Mouse (Mus musculus): ENCODE measurements around the gene Nucb1.

Nucb1 gene

DNA sequence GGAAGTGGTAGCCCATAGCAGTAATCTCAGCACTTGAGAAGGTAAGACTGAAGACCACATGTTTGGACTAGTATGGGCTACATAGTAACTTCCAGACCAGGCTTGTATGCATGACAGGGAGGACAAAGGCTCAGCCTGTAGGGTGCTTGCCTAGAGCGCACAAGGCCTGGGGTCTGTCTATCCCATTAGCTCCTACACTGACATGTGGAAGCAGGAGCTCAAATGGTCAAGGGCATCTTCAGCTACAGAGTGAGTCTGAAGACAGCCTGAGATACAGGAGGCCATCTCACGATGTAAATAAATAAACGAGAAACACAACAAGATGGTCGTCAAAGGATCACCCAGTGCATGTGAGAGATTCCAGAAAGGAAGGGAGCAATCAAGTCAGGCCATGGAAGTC, 47.9 kb downstream of the Nucb1 start:
- no peak for DNase-seq (ENCODE audit: low read depth, low spot score)

DNA sequence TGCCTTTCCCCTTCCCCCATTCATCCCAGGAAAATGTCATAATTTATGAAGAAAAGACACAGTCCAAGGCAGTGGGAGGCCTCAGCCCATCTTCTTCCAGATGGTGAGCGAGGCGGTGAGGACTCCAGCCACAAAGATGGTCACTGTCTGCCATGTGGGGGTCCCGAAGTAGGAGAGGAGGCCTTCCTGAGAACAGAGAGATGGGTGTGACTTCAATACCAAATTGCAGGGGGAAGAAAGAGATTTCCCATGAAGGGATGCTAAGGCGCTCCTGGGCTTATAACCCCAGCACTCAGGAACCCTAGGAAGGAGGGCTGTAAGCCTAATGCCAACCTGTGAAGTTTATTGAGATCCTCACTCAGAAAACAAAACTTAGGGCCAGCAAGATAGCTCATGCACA, 48.4 kb downstream of the Nucb1 start:
- no peak for DNase-seq (ENCODE audit: low read depth, low spot score)

DNA sequence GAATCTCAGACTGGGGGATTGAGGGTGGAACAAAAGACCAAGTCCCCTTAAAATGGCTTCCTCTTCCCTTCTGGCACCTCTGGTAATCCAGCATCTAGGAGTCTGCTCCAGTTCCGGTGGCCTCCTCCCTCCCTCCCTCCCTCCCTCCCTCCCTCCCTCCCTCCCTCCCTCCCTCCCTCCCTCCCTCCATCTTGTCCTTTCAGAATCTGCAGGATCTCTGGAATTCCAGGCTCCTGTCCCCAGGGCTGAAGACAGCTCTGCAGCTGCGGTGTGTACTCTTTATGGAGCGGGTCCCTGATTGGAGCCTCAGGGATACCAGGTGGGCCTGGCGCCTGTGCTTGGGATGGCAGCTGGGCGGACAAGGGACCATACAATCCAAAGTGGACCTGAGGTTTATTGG, 48.9 kb downstream of the Nucb1 start:
- DNase-seq (ENCODE audit: low read depth, low spot score), result no peak

DNA sequence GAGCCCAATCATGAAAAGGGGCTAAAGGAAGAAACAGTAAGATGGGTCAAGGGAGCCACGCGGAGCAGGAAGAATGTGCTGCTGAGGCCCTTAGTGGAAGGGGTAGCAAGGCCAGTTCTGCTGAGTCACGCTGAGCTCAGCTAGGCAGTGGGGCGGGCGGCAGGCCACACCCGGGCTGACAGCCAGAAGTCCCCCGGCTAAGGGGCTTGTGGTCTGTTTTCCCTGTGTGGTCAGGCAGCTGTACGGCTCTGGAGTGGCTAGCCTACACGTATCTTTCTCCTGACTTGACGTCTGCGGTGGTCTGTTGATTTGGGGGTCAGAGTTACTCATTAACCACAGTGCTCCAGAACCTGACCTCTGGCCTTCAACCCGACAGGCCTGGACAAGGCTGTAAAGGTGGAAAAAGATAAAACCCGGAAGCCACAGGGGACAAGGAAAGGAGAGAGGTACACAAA, 49.3 kb downstream of the Nucb1 start:
- DNase-seq (ENCODE audit: low read depth, low spot score), result no peak

DNA sequence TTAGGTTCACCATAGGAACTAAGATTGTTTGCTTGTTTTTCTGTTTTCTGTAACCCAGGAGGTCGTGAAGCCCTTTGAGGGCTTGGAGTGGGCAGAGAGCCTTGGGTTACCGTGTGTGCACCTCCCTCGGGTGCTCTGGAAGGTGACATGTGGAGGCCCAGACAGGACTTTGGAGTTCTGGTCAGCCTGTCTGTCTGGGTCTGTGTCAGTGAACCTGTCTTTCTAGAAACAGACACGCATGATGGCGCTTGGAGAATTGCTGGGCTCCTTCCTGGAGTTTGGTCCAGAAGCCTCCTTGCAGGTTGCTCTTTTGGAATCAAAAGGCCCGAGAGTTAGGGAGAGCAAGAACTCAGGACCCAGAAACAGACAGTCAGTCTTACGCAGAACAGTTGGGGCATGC, 49.8 kb downstream of the Nucb1 start:
- no peak for DNase-seq (ENCODE audit: low read depth, low spot score)

DNA sequence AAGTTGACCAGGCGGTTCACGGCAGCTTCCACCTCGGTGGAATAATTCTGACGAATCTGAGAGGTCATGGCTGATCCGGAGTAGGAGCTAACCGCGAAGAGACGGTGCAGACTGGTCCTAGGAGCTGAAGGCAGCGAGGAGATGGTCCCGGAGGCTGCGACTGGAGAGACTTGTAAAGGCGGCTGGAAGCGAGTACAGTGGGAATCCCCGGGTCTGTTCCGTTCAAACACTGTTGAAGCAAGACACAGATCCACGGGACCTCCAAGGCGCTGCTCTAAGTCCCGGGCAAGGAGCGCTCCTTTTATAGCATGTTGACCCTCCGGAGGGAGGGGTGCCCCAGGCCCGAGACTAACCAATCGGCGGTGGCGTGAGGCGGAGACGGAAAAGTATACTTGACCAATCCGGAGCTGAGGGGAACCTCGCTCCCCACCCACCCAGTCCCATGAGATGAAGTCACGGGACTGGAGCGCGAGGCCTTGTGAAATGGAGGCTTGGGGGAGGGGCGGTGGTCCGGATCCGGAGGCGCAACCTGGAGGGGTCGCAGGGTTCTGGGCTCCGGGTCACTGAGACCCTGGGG, 50.6 kb downstream of the Nucb1 start, which contains the start of gene Ftl1:
TSS of gene Ftl1 (minus strand) at position 321 of the 577 bp plus-strand sequence.
- peak; percentile 96 for DNase-seq (ENCODE audit: low read depth, low spot score)

DNA sequence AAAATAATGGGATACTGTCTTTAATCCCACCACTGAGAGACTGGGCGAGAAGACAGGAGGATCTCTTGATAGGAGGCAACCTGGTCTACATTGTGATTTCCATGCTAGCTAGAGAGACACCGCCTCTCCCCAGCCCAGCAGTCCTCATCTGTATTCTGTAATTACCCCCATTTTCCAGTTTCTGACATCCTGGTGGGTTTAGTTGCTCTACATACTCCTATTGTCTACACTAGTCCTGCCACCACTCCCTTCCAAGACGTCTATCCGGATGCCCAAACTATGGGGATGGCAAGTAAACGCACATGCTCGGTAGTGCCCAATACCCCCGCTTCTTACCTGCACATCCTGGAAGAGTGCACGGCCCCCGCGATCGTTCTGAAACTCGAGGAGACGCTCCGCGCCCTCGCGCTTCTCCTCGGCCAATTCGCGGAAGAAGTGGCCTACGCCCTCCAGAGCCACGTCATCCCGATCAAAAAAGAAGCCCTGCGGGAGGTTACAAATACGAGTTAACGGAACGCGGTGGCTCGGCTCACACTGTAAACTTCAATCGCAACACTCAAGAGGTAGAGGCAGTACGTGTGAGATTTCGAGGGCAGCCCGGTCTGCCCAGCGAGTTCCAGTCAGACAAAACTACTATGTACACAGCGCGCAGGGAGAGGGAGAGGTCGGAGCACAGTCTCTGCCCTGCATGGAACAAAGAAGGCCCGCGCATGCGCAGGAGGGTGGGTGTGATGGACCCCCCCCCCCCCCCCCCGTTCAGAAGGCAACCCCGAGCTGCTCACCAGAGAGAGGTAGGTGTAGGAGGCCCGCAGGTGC, 51.2 kb downstream of the Nucb1 start:
- DNase-seq (ENCODE audit: low read depth, low spot score), result no peak

DNA sequence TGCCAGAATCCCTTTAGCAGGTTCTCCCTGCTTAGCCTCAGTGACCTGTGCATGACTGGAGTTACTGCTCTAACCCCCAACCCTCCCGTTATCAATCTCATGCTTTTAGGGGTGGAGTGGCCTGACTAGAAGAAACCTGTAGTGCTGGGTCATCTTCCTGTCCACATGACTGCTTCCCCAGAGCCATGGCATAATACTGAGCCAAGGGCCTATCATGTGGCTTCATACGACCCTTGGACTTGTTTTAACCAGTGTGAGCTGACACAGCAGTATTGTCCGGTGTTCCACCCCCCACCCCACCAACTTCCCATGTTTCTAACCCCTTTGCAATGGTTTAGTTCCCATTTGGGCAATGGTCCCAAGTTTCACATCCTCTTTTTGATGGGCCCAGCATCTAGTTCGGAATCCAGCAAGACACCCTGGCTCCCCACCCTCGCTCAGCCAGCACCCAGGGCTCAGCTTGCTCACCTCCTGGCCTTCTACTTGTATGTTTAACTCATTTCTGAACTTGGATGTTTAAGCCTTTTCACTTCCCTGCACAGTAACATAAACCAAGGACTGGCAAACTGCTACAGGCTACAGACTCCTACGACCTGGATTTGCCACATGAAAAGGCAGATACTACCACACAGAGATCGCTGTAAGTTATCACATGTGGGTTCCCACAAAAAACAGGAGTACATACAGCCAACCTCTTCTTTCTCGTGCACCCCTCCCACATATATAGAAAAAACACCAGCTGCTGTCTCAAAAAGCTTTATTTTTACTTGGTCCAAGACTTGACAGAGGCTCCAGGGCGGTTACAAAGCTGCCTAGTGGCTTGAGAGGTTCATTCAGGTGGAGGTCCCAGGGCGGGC, 52.8 kb downstream of the Nucb1 start:
- DNase-seq (ENCODE audit: low read depth, low spot score), result no peak

DNA sequence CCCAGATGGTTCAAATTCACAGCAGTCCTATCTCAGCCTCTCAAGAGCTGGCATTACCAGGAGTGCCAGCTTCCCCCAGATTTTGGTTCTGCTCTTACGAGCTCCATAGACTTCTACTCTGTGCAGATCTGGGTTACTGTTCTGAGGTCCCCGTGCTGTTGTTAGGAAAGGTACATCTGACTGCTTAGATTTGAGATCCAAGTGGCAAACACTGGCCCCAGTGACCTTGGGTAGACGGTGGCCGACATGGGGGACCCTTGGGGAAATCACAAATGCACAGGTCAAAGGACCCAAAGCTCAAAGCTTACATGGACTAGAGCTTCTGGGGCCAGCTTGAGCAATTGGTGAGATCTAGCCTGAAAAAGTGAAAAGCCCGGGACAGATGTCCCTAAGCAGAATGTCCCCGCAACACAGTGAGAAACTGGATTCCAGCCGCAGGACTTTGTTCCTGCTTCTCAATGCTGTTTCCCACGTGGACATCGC, 53.4 kb downstream of the Nucb1 start:
- DNase-seq (ENCODE audit: low read depth, low spot score), result no peak

DNA sequence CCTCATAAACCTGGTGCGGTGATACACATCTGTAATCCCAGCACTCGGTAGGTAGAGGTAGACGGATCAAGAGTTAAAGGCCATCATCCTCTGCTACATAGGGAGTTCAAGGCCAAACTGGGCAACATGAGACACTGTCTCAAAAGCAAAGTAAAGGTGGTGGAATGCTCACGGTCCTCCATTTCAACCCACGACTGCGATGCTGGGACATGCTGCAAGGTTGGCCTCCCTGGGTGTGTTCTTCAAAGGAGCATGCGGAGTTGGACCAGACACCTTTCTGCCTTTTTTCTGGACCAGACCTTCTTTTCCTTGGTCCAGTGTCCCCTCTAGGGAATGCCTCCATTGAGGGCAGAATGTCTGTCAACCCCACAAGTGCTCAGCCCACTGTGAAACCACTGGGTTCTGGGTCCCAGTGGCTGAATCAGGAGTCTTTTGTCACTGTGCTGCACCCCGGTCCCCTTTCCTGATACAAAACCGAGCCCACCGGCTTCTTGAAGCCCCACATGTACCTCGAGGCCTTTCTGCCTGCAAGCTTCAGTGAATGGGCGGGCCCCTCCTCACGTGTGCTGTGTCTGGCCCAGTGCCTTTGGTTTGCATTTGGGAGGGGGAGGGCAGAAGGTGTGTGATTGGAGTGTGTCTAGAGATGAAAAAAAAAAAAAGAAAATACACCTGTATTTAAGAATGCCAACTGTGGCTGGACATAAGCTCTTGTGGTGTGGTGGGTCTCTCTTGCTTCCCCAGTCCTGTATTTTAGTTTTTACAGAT, 54.1 kb downstream of the Nucb1 start:
- DNase-seq (ENCODE audit: low read depth, low spot score), result no peak

DNA sequence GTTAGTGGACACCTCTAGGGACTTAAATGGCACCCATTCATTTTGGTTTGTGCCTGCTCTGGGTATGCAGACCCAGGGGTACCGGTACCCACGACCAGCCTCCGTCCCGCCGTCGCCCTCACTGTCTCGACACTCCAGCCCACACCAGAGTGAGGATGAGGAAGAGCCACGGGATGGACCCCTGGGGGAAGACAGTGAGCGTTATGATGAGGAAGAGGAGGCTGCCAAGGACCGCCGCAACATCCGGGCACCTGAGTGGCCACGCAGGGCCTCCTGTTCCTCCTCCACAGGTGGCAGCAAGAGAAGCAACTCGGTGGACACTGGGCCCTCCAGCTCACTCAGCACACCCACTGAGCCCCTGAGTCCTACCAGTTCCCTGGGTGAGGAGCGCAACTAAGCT, 55.2 kb downstream of the Nucb1 start:
- DNase-seq (ENCODE audit: low read depth, low spot score), result no peak

DNA sequence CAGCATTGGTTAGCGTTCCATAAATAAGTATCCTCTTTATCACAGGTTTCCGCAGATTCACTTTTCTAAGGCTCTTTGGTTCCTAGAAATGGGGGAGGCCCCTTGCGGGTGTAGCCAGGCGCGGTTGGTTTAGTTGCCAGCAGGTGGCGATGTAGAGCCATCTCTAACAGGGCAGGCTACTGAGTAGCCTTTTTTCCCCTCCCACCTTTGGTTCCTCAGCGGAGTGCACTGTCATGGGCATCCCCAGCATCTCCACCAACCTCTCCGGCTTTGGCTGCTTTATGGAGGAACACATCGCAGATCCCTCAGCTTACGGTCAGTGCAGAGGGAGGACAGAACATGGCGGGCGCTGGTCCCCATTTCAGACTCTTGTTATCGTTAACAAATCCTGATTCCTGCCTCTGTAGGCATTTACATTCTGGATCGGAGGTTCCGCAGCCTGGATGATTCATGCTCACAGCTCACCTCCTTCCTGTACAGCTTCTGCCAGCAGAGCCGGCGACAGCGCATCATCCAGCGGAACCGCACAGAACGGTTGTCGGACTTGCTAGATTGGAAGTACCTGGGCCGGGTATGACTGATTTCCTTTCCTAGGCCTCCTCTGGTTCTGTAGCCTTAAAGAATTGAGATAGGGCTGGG, 58.7 kb downstream of the Nucb1 start:
- DNase-seq (ENCODE audit: low read depth, low spot score), result no peak

DNA sequence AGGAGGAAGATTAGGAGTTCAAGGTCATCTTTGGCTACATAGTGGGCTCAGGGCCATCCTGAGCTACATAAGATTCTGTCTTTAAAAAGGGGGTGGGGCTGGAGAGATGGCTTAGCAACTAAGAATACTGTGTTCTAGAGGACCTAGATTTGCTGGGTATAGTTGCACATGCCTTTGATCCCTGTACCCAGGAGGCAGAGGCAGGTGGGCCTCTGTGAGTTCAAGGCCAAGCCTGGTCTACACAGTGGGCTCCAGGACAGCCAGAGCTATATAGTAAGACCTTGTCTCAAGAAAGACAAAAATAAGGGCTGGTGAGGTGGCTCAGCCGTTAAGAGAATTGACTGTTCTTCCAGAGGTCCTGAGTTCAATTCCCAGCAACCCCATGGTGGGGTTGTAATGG, 60.2 kb downstream of the Nucb1 start:
- DNase-seq (ENCODE audit: low read depth, low spot score), result no peak

DNA sequence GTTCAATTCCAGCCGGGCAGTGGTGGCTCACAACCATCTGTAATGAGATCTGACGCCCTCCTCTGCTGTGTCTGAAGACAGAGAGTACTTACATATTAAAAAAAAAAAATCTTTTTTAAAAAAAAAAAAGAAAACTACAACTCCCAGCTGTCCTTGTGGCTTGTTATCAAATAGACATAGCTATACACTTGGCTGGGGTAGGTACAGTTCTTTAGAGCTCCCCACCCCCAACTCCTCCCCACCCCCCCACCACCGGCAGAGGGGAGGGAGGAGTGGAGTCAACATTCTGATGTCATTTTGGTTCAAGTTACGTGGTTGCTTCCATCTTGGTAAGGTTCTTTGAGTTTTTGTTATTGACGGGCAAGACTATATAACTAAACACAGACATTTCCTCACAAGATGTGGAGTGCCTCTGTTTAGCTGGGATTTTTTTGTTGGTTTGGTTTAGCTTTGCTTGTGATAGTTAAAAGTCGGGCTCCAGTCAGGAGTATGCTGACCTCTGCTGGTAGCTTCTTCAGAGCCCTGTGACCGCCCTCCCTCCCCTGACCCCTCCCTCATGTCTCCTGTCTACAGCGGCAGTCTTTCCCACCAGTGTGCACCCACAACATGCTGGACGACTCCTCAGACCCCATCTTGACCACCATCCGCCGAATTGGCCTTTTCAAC, 62.7 kb downstream of the Nucb1 start:
- DNase-seq (ENCODE audit: low read depth, low spot score), result no peak

DNA sequence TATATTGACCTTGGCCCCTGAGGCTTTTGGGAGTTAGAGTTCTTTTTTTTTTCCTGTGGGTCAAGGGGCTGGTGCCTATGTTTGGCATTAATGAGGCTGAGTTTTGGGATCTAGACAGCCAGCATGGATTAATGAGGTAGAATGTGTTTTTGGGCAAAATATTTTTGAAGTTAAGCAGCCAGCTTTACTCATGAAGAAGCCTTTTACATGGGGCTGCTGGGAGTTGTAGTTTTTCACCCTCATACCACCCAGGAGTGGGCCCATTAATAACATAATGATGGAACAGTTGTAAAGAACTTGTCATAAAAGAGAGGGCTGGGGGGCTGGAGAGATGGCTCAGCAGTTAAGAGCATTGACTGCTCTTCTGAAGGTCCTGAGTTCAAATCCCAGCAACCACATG, 63.6 kb downstream of the Nucb1 start:
- no peak for DNase-seq (ENCODE audit: low read depth, low spot score)

DNA sequence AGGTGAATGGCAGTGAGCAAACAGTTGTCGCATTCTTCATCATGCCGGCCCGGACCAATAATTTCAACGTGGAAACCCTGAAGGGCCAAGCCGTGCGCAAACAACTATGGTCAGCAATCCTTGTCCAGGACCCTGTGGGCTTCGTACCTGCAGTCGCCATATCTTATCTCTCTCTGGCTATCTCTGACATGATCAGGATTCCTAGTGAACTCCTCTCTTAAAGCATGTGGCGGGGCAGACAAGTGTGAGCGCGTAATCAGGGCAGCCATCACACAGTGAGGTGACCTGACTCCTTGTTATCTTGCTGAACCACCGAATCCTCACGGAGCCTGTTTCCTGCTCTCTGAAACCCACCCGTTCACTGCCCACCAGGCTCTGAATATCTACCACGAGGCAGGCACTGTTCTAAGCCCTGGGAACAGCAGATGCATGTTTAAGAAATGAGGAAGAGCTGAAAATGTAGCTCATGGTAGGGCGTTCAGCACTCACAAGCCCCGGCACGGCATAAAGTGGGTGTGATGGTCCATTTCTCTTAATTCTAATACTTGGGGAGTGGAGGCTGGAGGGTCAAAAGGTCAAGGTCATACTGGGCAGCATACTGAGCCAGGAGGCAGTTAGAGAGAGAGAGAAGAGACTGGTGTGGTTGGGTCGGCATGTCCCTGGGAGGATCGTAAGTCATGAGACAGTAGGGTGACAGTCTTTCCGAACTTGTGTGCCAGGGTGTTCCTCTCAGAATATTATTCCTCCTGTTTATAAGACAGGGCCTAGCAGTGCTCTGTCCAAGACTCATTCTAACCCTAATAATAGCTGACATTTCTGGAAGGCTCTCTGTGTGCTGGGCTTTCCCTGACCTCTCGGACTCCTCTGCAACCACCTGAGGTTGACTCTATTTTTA, 66.4 kb downstream of the Nucb1 start:
- DNase-seq (ENCODE audit: low read depth, low spot score), result no peak
